Mouse (Mus musculus): ENCODE data around the gene Anks3. TPM values are rescaled to one million over a fixed set of nuclear protein-coding genes. Genes with fewer than 3 reads are reported as not detected.

The Anks3 gene
- polyA plus RNA-seq, 1 experiment from 2014 or later = 14.8 TPM

GRCm38 (mm10) chr16:4941016-4941415 is 23.0 kb downstream of the Anks3 start:
- no peak for ATAC-seq (ENCODE audit: insufficient read depth)
- Histone ChIP-seq H3K4me2 (no peak overlapping the region), H3K4me3 (replicated peaks) (no peak overlapping the region), H3K9ac (no peak overlapping the region), H3K27ac (replicated peaks) (no peak overlapping the region), H3K4me1 (replicated peaks) (peaks cover 26% of the 10 kb centered on the region), H3K36me3 (replicated peaks) (peaks cover 54% of the 10 kb centered on the region), H3K27me3 (no peaks in the 10 kb centered on the region), H3K9me3 (replicated peaks) (no peaks in the 10 kb centered on the region)

- Histone ChIP-seq H3K4me1 (replicated peaks) (peaks cover 24% of the 10 kb centered on the region), H3K9ac (no peak overlapping the region), H3K27me3 (no peaks in the 10 kb centered on the region), H3K27ac (replicated peaks) (no peak overlapping the region), H3K4me3 (replicated peaks) (no peak overlapping the region), H3K4me2 (no peak overlapping the region), H3K36me3 (replicated peaks) (peaks cover 59% of the 10 kb centered on the region), H3K9me3 (replicated peaks) (no peaks in the 10 kb centered on the region)
- ATAC-seq (ENCODE audit: insufficient read depth) = no peak
- 86% methylated on average over 10 of the region's 10 CpGs for WGBS (ENCODE audit: insufficient replicate concordance)
These were observed 23.6 kb downstream of the Anks3 start for GRCm38 (mm10) chr16:4940311-4940850.

DNA sequence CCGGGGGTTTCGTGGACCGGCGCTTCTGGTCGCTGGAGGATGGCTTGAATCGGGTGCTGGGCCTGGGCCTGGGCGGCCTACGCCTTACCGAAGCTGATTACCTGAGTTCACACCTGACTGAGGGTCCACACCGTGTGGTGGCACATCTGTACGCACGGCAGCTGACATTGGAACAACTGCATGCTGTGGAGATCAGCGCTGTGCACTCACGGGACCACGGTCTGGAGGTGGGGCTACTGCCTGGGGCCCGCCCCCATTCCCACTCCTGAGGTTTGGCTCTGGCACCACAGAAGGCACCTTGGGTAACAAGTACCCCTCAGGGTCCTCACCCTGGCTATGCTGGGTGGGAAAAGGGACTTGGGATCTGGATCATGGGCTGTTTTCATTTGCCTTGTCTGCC is 24.6 kb downstream of the Anks3 start:
- Histone ChIP-seq H3K36me3 (replicated peaks) (peaks cover 65% of the 10 kb centered on the region), H3K4me1 (replicated peaks) (peaks cover 24% of the 10 kb centered on the region), H3K9me3 (replicated peaks) (no peaks in the 10 kb centered on the region), H3K4me3 (replicated peaks) (peak overlapping the region; percentile 83), H3K27ac (replicated peaks) (peak overlapping the region; percentile 76), H3K9ac (peak overlapping the region; percentile 74), H3K27me3 (no peaks in the 10 kb centered on the region), H3K4me2 (peak overlapping the region; percentile 97)
- ATAC-seq (ENCODE audit: insufficient read depth) = peak; percentile 34
- 3% methylated on average over 16 of the region's 16 CpGs for WGBS (ENCODE audit: insufficient replicate concordance)

DNA sequence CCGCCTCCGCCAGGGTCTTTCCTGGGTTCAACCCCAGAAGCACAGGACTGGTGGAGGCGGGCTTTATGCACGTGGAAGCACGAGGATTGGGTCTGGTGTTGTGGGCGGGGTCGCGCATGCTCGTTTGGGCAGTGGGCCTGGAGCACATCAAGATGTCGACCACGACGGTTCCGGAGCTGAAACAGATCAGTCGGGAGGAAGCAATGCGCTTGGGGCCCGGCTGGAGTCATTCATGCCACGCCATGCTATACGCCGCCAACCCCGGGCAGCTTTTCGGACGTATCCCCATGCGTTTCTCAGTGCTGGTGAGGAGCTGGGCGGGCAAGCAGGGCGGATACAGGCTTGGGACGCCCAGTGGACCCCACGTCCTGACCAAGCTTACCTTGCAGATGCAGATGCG is 25.0 kb downstream of the Anks3 start:
- under 1% methylated on average over 28 of the region's 28 CpGs for WGBS (ENCODE audit: insufficient replicate concordance)
- no peaks in the 10 kb centered on the region for H3K27me3 ChIP-seq
- peak overlapping the region; percentile 76 for H3K27ac ChIP-seq (replicated peaks)
- H3K4me3 ChIP-seq (replicated peaks) = peak overlapping the region; percentile 83
- peak; percentile 84 for ATAC-seq (ENCODE audit: insufficient read depth)
- H3K4me2 ChIP-seq = peak overlapping the region; percentile 97
- H3K9ac ChIP-seq = peak overlapping the region; percentile 74
- H3K36me3 ChIP-seq (replicated peaks) = peaks cover 69% of the 10 kb centered on the region
- no peaks in the 10 kb centered on the region for H3K9me3 ChIP-seq (replicated peaks)
- peaks cover 24% of the 10 kb centered on the region for H3K4me1 ChIP-seq (replicated peaks)

GRCm38 (mm10) chr16:4938461-4938860 is 25.5 kb downstream of the Anks3 start, which contains the start of gene Nudt16l1:
Gene Nudt16l1, plus strand, starts transcription at chr16:4938761.
- H3K4me2 ChIP-seq = peak within 1 kb of the TSS; percentile 97
- H3K27ac ChIP-seq (replicated peaks) = peak within 1 kb of the TSS; percentile 76
- peaks cover 67% of the 10 kb centered on the region for H3K36me3 ChIP-seq (replicated peaks)
- peak within 1 kb of the TSS; percentile 74 for H3K9ac ChIP-seq
- H3K4me1 ChIP-seq (replicated peaks) = peaks cover 24% of the 10 kb centered on the region
- H3K4me3 ChIP-seq (replicated peaks) = peak within 1 kb of the TSS; percentile 83
- no peaks in the 10 kb centered on the region for H3K9me3 ChIP-seq (replicated peaks)
- no peak; the same call in 1 of the 2 replicates for ATAC-seq (ENCODE audit: insufficient read depth)
- H3K27me3 ChIP-seq = no peaks in the 10 kb centered on the region
- 2% methylated on average over 2 of the region's 2 CpGs for WGBS (ENCODE audit: insufficient replicate concordance)

- H3K27ac ChIP-seq (replicated peaks) = no peak overlapping the region
- H3K36me3 ChIP-seq (replicated peaks) = peaks cover 67% of the 10 kb centered on the region
- no peaks in the 10 kb centered on the region for H3K9me3 ChIP-seq (replicated peaks)
These were observed 26.4 kb downstream of the Anks3 start for GRCm38 (mm10) chr16:4937351-4938190.

DNA sequence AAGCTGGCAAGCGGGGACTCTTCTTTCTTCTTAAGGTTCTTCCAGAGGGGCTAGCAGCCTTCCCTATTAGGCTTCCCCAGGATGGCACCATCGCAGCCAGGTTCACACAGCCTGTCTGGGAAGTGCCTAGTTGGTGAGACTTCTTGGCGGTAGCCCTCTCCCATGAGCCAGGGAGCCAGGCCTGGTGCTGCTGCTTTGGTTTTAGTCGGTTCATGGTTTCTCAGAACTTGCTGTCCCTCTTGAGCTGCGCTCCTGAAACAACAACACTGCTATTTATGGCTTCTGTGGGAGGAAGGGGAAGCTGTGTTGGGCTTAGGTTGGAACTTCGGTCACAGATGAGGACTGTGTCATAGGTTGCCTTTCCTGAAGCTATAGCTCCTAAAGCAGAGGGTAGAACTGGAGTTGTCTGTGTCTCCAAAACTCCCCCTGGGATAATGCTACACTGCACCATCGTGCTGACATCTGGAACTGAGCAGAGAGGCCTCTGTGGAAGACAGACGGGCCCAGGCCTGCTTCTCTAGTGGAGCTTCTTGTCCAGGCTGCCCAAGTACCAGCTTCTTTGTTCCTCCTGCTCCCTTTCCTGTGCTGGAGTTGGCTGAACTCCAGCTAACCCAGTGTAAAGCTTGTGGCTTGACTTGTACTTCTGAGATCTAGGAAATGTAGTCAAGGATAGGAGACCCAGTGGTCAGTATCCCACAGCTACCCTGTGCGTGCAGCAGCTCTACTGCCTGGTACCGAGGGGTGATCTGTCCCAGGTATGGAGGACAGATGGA is 27.9 kb downstream of the Anks3 start:
- H3K4me3 ChIP-seq (replicated peaks) = no peak overlapping the region
- H3K36me3 ChIP-seq (replicated peaks) = peaks cover 65% of the 10 kb centered on the region
- WGBS (ENCODE audit: insufficient replicate concordance) = 57% methylated on average over 10 of the region's 10 CpGs
- no peaks in the 10 kb centered on the region for H3K9me3 ChIP-seq (replicated peaks)
- no peak overlapping the region for H3K4me2 ChIP-seq
- H3K27ac ChIP-seq (replicated peaks) = no peak overlapping the region
- no peak for ATAC-seq (ENCODE audit: insufficient read depth)
- H3K4me1 ChIP-seq (replicated peaks) = peaks cover 35% of the 10 kb centered on the region
- no peak overlapping the region for H3K9ac ChIP-seq
- H3K27me3 ChIP-seq = no peaks in the 10 kb centered on the region

More at GRCm38 (mm10) chr16:4937351-4938190, 26.4 kb downstream of the Anks3 start:
- H3K4me3 ChIP-seq (replicated peaks) = no peak overlapping the region
- peaks cover 28% of the 10 kb centered on the region for H3K4me1 ChIP-seq (replicated peaks)
- WGBS (ENCODE audit: insufficient replicate concordance) = 72% methylated on average over 8 of the region's 8 CpGs
- no peaks in the 10 kb centered on the region for H3K27me3 ChIP-seq
- no peak overlapping the region for H3K4me2 ChIP-seq
- no peak overlapping the region for H3K9ac ChIP-seq
- no peak for ATAC-seq (ENCODE audit: insufficient read depth)

DNA sequence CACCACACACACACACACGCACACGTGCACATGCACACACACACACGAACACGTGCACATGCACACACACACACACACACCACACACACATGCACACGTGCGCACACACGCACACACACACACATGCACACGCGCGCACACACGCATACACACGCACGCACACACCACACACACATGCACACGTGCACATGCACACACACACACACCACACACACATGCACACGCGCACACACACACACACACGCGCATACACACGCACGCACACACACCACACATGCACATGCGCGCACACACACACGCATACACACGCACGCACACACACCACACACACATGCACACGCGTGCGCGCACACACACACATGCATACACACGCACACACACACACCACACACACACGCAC is 28.6 kb downstream of the Anks3 start:
- no peaks in the 10 kb centered on the region for H3K9me3 ChIP-seq (replicated peaks)
- no peak overlapping the region for H3K27ac ChIP-seq (replicated peaks)
- H3K9ac ChIP-seq = no peak overlapping the region
- H3K4me3 ChIP-seq (replicated peaks) = no peak overlapping the region
- WGBS (ENCODE audit: insufficient replicate concordance) = 92% methylated on average over 31 of the region's 31 CpGs
- no peak for ATAC-seq (ENCODE audit: insufficient read depth)
- no peaks in the 10 kb centered on the region for H3K27me3 ChIP-seq
- peaks cover 32% of the 10 kb centered on the region for H3K4me1 ChIP-seq (replicated peaks)
- H3K36me3 ChIP-seq (replicated peaks) = peaks cover 65% of the 10 kb centered on the region
- H3K4me2 ChIP-seq = no peak overlapping the region

DNA sequence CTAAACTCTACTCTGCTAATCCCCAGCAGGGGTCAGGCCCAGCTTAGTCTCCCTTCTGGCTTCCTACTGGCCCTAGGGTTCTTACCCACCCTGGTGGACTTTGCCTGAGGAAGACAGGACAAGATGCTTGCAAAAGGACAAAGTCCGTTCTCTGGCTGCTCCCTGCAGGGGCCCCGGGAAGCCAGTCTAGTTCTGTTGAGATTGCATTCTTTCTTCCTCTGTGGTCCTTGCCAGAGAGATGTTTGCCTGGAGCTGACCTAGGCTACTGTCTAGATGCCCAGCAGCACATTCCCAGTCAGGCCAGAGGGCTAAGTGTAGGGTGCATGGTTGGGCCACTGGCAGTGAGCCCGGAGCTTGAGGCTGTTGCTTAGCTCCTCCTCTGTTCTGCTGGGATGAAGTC is 31.6 kb downstream of the Anks3 start:
- H3K36me3 ChIP-seq (replicated peaks) = peaks cover 78% of the 10 kb centered on the region
- no peak overlapping the region for H3K4me3 ChIP-seq (replicated peaks)
- 72% methylated on average over 3 of the region's 3 CpGs for WGBS (ENCODE audit: insufficient replicate concordance)
- no peak overlapping the region for H3K4me2 ChIP-seq
- no peak for ATAC-seq (ENCODE audit: insufficient read depth)
- H3K27me3 ChIP-seq = no peaks in the 10 kb centered on the region
- peaks cover 16% of the 10 kb centered on the region for H3K4me1 ChIP-seq (replicated peaks)
- H3K9ac ChIP-seq = no peak overlapping the region
- H3K27ac ChIP-seq (replicated peaks) = no peak overlapping the region
- no peaks in the 10 kb centered on the region for H3K9me3 ChIP-seq (replicated peaks)

DNA sequence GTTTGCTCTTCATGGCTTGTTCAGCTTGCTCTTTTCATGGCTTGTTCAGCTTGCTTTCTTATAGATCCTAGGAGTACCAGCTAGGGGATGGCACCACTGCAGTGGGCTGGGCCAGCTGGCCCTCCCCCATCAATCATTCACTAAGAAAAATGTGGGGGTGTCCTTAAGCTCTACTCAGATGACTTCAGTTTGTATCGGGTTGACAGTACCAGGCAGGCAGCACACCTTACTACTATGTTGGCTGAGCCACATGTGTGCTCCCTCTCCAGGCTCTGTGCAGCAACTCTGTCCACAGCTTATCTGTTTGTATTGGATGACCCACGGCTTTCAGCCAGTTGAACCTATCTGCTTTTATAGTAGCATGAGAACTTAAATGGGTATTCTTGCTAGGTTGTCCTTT is 35.5 kb downstream of the Anks3 start:
- no peak overlapping the region for H3K4me3 ChIP-seq (replicated peaks)
- H3K9ac ChIP-seq = no peak overlapping the region
- H3K27me3 ChIP-seq = no peaks in the 10 kb centered on the region
- no peak overlapping the region for H3K4me2 ChIP-seq
- peaks cover 21% of the 10 kb centered on the region for H3K4me1 ChIP-seq (replicated peaks)
- peaks cover 80% of the 10 kb centered on the region for H3K36me3 ChIP-seq (replicated peaks)
- WGBS (ENCODE audit: insufficient replicate concordance) = 49% methylated on average over 2 of the region's 2 CpGs
- no peaks in the 10 kb centered on the region for H3K9me3 ChIP-seq (replicated peaks)
- peak; percentile 26; the same call in 1 of the 2 replicates for ATAC-seq (ENCODE audit: insufficient read depth)
- H3K27ac ChIP-seq (replicated peaks) = peak overlapping the region; percentile 29; the same call in 1 of the 2 replicates

GRCm38 (mm10) chr16:4927967-4928366 is 36.0 kb downstream of the Anks3 start:
- Histone ChIP-seq H3K27ac (replicated peaks) (peak overlapping the region; percentile 38), H3K4me3 (replicated peaks) (no peak overlapping the region), H3K9me3 (replicated peaks) (no peaks in the 10 kb centered on the region), H3K4me1 (replicated peaks) (peaks cover 21% of the 10 kb centered on the region), H3K36me3 (replicated peaks) (peaks cover 80% of the 10 kb centered on the region), H3K4me2 (no peak overlapping the region), H3K9ac (no peak overlapping the region), H3K27me3 (no peaks in the 10 kb centered on the region)
- peak; percentile 55; the same call in 1 of the 2 replicates for ATAC-seq (ENCODE audit: insufficient read depth)
- WGBS (ENCODE audit: insufficient replicate concordance) = 79% methylated on average over 7 of the region's 7 CpGs

All from liver, embryonic 15.5 days (tissue).